In the genomic region with DNA sequence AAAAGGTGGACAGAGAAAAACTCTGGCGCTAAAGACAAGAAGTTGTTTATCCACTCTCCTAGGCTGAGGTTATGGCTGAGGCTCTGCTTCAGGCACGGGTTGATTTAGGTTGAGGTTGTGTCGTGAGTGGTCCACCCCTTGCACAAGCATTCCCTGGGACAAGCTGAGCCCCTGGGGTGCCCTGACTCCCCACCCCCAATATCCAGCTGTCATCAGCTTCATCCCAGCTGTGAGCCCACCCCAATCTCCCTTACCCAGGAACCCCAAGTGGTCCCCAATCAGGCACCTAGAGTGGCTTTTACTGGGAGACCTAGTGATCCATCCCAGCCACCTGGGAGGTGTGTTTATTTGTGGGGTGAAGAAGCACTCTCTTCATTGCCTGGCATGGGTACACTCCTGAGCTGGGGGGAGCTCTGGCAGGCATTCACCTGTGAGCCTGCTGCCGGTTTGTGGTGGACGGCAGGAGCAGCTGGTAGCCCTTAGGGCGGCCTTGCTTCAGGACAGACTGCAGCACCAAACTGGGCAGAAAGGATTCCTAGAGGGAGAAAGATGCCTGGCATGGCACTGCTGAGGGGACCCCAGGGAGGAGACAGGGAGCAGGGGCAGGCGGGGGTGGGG, we compare ENCODE assay signal across 8 mouse cellular contexts. TPM values are rescaled to one million over a fixed set of nuclear protein-coding genes. Genes with fewer than 3 reads are reported as not detected.
A peak's percentile ranks its signal among the peaks of the same experiment; 100 is the strongest.
DNase-seq lines count a peak whose midpoint lies in the region; ATAC-seq and TF ChIP-seq lines count a peak whose summit lies in the region.

No protein-coding gene starts in this region.

- no peak for TF ChIP-seq CTCF in lung, adult 2 months (IDR thresholded peaks at IDR 0.05; ENCODE audit: insufficient read depth, low read length)

- H3K27me3 ChIP-seq in lung, embryonic 15.5 days = 0 out of 2 replicates have a peak, but pooled peaks cover 4% of the 10 kb centered on the region
- H3K27me3 ChIP-seq in limb, embryonic 12.5 days = peaks cover 11% of the 10 kb centered on the region; the same call in 1 of the 2 replicates
- peaks cover 3% of the 10 kb centered on the region; the same call in 1 of the 2 replicates for H3K27me3 ChIP-seq in neural tube, embryonic 15.5 days (replicated peaks)

- no peaks in the 10 kb centered on the region for H3K9me3 ChIP-seq in lung, embryonic 15.5 days
- H3K9me3 ChIP-seq in limb, embryonic 12.5 days = no peaks in the 10 kb centered on the region
- no peaks in the 10 kb centered on the region for H3K9me3 ChIP-seq in neural tube, embryonic 15.5 days (replicated peaks)

- H3K27ac ChIP-seq in lung, embryonic 15.5 days = peak overlapping the region; percentile 76
- peak overlapping the region; percentile 80 for H3K27ac ChIP-seq in limb, embryonic 12.5 days
- peak overlapping the region; percentile 82; the same call in 1 of the 2 replicates for H3K27ac ChIP-seq in neural tube, embryonic 15.5 days (replicated peaks)

- peak overlapping the region; percentile 63 for H3K4me2 ChIP-seq in lung, embryonic 15.5 days
- H3K4me2 ChIP-seq in limb, embryonic 12.5 days = peak overlapping the region; percentile 63
- H3K4me2 ChIP-seq in neural tube, embryonic 15.5 days = peak overlapping the region; percentile 65

- peaks cover 30% of the 10 kb centered on the region for H3K4me1 ChIP-seq in lung, embryonic 15.5 days
- H3K4me1 ChIP-seq in lung, adult 2 months (ENCODE audit: control insufficient read depth, insufficient read depth, low read length) = peaks cover 6% of the 10 kb centered on the region; the same call in 1 of the 2 replicates
- peaks cover 43% of the 10 kb centered on the region for H3K4me1 ChIP-seq in limb, embryonic 12.5 days (replicated peaks)
- H3K4me1 ChIP-seq in neural tube, embryonic 15.5 days = peaks cover 30% of the 10 kb centered on the region

- H3K4me3 ChIP-seq in lung, embryonic 15.5 days = peak overlapping the region; percentile 40; the same call in 1 of the 2 replicates
- H3K4me3 ChIP-seq in lung, adult 2 months (replicated peaks; ENCODE audit: extremely low read depth, low read depth, low read length) = no peak overlapping the region
- H3K4me3 ChIP-seq in limb, embryonic 12.5 days (replicated peaks) = peak overlapping the region; percentile 42
- H3K4me3 ChIP-seq in neural tube, embryonic 15.5 days (replicated peaks) = no peak overlapping the region

- no peak for ATAC-seq in lung, embryonic 15.5 days (ENCODE audit: borderline replicate concordance, extremely low read depth, low FRiP score, low TSS enrichment)
- no peak for ATAC-seq in limb, embryonic 12.5 days (ENCODE audit: insufficient number of reproducible peaks, insufficient read depth, low FRiP score, low TSS enrichment, low read depth)
- ATAC-seq in neural tube, embryonic 15.5 days (ENCODE audit: low FRiP score) = no peak

- TF ChIP-seq POLR2A in lung, adult 2 months (IDR thresholded peaks at IDR 0.05; ENCODE audit: borderline replicate concordance, extremely low read depth, low read depth, low read length) = no peak

- WGBS in lung, embryonic 15.5 days = 69% methylated on average over 7 of the region's 7 CpGs
- 82% methylated on average over 7 of the region's 7 CpGs for WGBS in lung, adult 2 months
- 52% methylated on average over 7 of the region's 7 CpGs for WGBS in limb, embryonic 12.5 days
- WGBS in neural tube, embryonic 15.5 days = 47% methylated on average over 7 of the region's 7 CpGs

- DNase-seq in cerebellum, postnatal 10 days = peak; percentile 52 to 55
- no peak for DNase-seq in cerebellum, adult 11-12 months
- no peak for DNase-seq in lung, adult 2 months
- no peak for DNase-seq in frontal cortex, adult 2 months (ENCODE audit: extremely low spot score in 1 of 2, low spot score in 1 of 2)
- DNase-seq in spleen, adult 12 weeks (ENCODE audit: low spot score) = no peak

- H3K9ac ChIP-seq in lung, embryonic 15.5 days = no peak overlapping the region
- H3K9ac ChIP-seq in limb, embryonic 12.5 days (replicated peaks) = no peak overlapping the region; the same call in 1 of the 2 replicates
- no peak overlapping the region for H3K9ac ChIP-seq in neural tube, embryonic 15.5 days (replicated peaks)

- no peaks in the 10 kb centered on the region for H3K36me3 ChIP-seq in lung, embryonic 15.5 days
- H3K36me3 ChIP-seq in limb, embryonic 12.5 days = no peaks in the 10 kb centered on the region
- no peaks in the 10 kb centered on the region for H3K36me3 ChIP-seq in neural tube, embryonic 15.5 days

RNA-seq across cellular contexts. Expression of a gene that starts 8.1 kb away (rescaled TPM):
- 4.7 and 6.0 TPM in 2 replicates for polyA plus RNA-seq in lung, embryonic 15.5 days (2015; fragmentation: Nextera tagmentation; extraction: Ambion mirVana)
- 1.8 and 2.2 TPM in 2 replicates for polyA plus RNA-seq in lung, adult 2 months (2012; rRNA removed)
- 3.1 and 5.4 TPM in 2 replicates for polyA plus RNA-seq in limb, embryonic 12.5 days (2016; fragmentation: Nextera tagmentation; extraction: Ambion mirVana)
- 1.5 and 2.2 TPM in 2 replicates for polyA plus RNA-seq in neural tube, embryonic 15.5 days (2015; fragmentation: Nextera tagmentation; extraction: Ambion mirVana)
- 10.8 and 12.3 TPM in 2 replicates for polyA plus RNA-seq in frontal cortex, adult 2 months (2012; rRNA removed)

RNA-seq across cellular contexts. Expression of a gene that starts 12.2 kb away (rescaled TPM):
- polyA plus RNA-seq in lung, embryonic 15.5 days (2015; fragmentation: Nextera tagmentation; extraction: Ambion mirVana) = 82.9 and 87.2 TPM in 2 replicates
- polyA plus RNA-seq in lung, adult 2 months (2012; rRNA removed) = 20.2 and 23.4 TPM in 2 replicates
- 103 and 108 TPM in 2 replicates for polyA plus RNA-seq in limb, embryonic 12.5 days (2016; fragmentation: Nextera tagmentation; extraction: Ambion mirVana)
- polyA plus RNA-seq in neural tube, embryonic 15.5 days (2015; fragmentation: Nextera tagmentation; extraction: Ambion mirVana) = 92.6 and 107 TPM in 2 replicates
- polyA plus RNA-seq in frontal cortex, adult 2 months (2012; rRNA removed) = 40.5 and 48.8 TPM in 2 replicates

RNA-seq across cellular contexts. Expression of a gene that starts 34.8 kb away (rescaled TPM):
- polyA plus RNA-seq in lung, embryonic 15.5 days (2015; fragmentation: Nextera tagmentation; extraction: Ambion mirVana) = 31.8 and 34.0 TPM in 2 replicates
- 42.0 and 44.8 TPM in 2 replicates for polyA plus RNA-seq in lung, adult 2 months (2012; rRNA removed)
- polyA plus RNA-seq in limb, embryonic 12.5 days (2016; fragmentation: Nextera tagmentation; extraction: Ambion mirVana) = 44.9 and 47.4 TPM in 2 replicates
- 40.7 and 44.0 TPM in 2 replicates for polyA plus RNA-seq in neural tube, embryonic 15.5 days (2015; fragmentation: Nextera tagmentation; extraction: Ambion mirVana)
- 41.2 and 45.1 TPM in 2 replicates for polyA plus RNA-seq in frontal cortex, adult 2 months (2012; rRNA removed)

RNA-seq across cellular contexts. Expression of a gene that starts 39.4 kb away (rescaled TPM):
- 9.7 and 12.5 TPM in 2 replicates for polyA plus RNA-seq in lung, embryonic 15.5 days (2015; fragmentation: Nextera tagmentation; extraction: Ambion mirVana)
- 6.2 and 6.6 TPM in 2 replicates for polyA plus RNA-seq in lung, adult 2 months (2012; rRNA removed)
- polyA plus RNA-seq in limb, embryonic 12.5 days (2016; fragmentation: Nextera tagmentation; extraction: Ambion mirVana) = 194 and 201 TPM in 2 replicates
- polyA plus RNA-seq in neural tube, embryonic 15.5 days (2015; fragmentation: Nextera tagmentation; extraction: Ambion mirVana) = 1.8 and 2.7 TPM in 2 replicates
- polyA plus RNA-seq in frontal cortex, adult 2 months (2012; rRNA removed) = 3.7 and 4.0 TPM in 2 replicates

Comparison
In these comparisons a context has a peak if more than half of its experiments do, and no peak if none do; other contexts are left out.
1. DNase-seq: peak in cerebellum, postnatal 10 days (2 of 2); none in cerebellum, adult 11-12 months (single experiment), lung, adult 2 months (single experiment), frontal cortex, adult 2 months (0 of 2) and spleen, adult 12 weeks (single experiment).
2. H3K4me3 ChIP-seq: peak in lung, embryonic 15.5 days (single experiment) and limb, embryonic 12.5 days (single experiment); none in lung, adult 2 months (single experiment) and neural tube, embryonic 15.5 days (single experiment).
3. Peak in every context shown above with its lines, with median percentiles within 50 percentile points of each other: H3K27ac ChIP-seq and H3K4me2 ChIP-seq.